Mouse (Mus musculus): Measurements from ENCODE around the gene Ap3d1.

The Ap3d1 gene

GRCm38 (mm10) chr10:80761821-80762220 lies 19.8 kb upstream of the Ap3d1 start:
- in situ Hi-C loops (cut with MboI; ENCODE audit: low pct_unique_long_range_greater_than_20kb in 1 of 2, low sequenced_read_pairs in 2 of 2, unreplicated experiment in 1 of 2): no loop called here

GRCm38 (mm10) chr10:80760596-80761524 lies 18.8 kb upstream of the Ap3d1 start:
- in situ Hi-C loops (cut with MboI; ENCODE audit: low pct_unique_long_range_greater_than_20kb in 1 of 2, low sequenced_read_pairs in 2 of 2, unreplicated experiment in 1 of 2): no loop called here

GRCm38 (mm10) chr10:80758651-80759050 lies 16.6 kb upstream of the Ap3d1 start:
- in situ Hi-C loops (cut with MboI; ENCODE audit: low pct_unique_long_range_greater_than_20kb in 1 of 2, low sequenced_read_pairs in 2 of 2, unreplicated experiment in 1 of 2): no loop called here

GRCm38 (mm10) chr10:80757717-80758116 lies 15.7 kb upstream of the Ap3d1 start:
- in situ Hi-C loops (cut with MboI; ENCODE audit: low pct_unique_long_range_greater_than_20kb in 1 of 2, low sequenced_read_pairs in 2 of 2, unreplicated experiment in 1 of 2): no loop called here

GRCm38 (mm10) chr10:80756967-80757366 lies 14.9 kb upstream of the Ap3d1 start:
- in situ Hi-C loops (cut with MboI; ENCODE audit: low pct_unique_long_range_greater_than_20kb in 1 of 2, low sequenced_read_pairs in 2 of 2, unreplicated experiment in 1 of 2): no loop called here

- in situ Hi-C loops (cut with MboI; ENCODE audit: low pct_unique_long_range_greater_than_20kb in 1 of 2, low sequenced_read_pairs in 2 of 2, unreplicated experiment in 1 of 2): no loop called here
Measured at GRCm38 (mm10) chr10:80756509-80756908, 14.4 kb upstream of the Ap3d1 start.

GRCm38 (mm10) chr10:80756099-80756498 lies 14.0 kb upstream of the Ap3d1 start:
- in situ Hi-C loops (cut with MboI; ENCODE audit: low pct_unique_long_range_greater_than_20kb in 1 of 2, low sequenced_read_pairs in 2 of 2, unreplicated experiment in 1 of 2): no loop called here

GRCm38 (mm10) chr10:80755291-80756015 lies 13.4 kb upstream of the Ap3d1 start:
- in situ Hi-C loops (cut with MboI; ENCODE audit: low pct_unique_long_range_greater_than_20kb in 1 of 2, low sequenced_read_pairs in 2 of 2, unreplicated experiment in 1 of 2): no loop called here

- in situ Hi-C loops (cut with MboI; ENCODE audit: low pct_unique_long_range_greater_than_20kb in 1 of 2, low sequenced_read_pairs in 2 of 2, unreplicated experiment in 1 of 2): loop anchor here in 1 of 2 experiments (5.0 kb wide), 1 partner anchor 123 kb away; no protein-coding TSS in a partner anchor
Measured at GRCm38 (mm10) chr10:80754594-80755290, 12.7 kb upstream of the Ap3d1 start, which contains the start of gene Dot1l. TSS of gene Dot1l (plus strand) at chr10:80755206.

GRCm38 (mm10) chr10:80752079-80752625 lies 10.1 kb upstream of the Ap3d1 start:
- in situ Hi-C loops (cut with MboI; ENCODE audit: low pct_unique_long_range_greater_than_20kb in 1 of 2, low sequenced_read_pairs in 2 of 2, unreplicated experiment in 1 of 2): loop anchor here in 1 of 2 experiments (5.0 kb wide), 1 partner anchor 125 kb away; no protein-coding TSS in a partner anchor

- in situ Hi-C loops (cut with MboI; ENCODE audit: low pct_unique_long_range_greater_than_20kb in 1 of 2, low sequenced_read_pairs in 2 of 2, unreplicated experiment in 1 of 2): loop anchor here in 1 of 2 experiments (5.0 kb wide), 1 partner anchor 126 kb away; no protein-coding TSS in a partner anchor
Measured at GRCm38 (mm10) chr10:80751188-80751832, 9.2 kb upstream of the Ap3d1 start.

GRCm38 (mm10) chr10:80748609-80749008 lies 6.5 kb upstream of the Ap3d1 start:
- in situ Hi-C loops (cut with MboI; ENCODE audit: low pct_unique_long_range_greater_than_20kb in 1 of 2, low sequenced_read_pairs in 2 of 2, unreplicated experiment in 1 of 2): loop anchor here (5.0 to 10.0 kb wide), 4 partner anchors 59 to 246 kb away; partner anchors contain the start of genes Amh (in 1 of the 2) and Tmprss9 (in 1 of the 2)

GRCm38 (mm10) chr10:80747410-80747809 lies 5.3 kb upstream of the Ap3d1 start:
- in situ Hi-C loops (cut with MboI; ENCODE audit: low pct_unique_long_range_greater_than_20kb in 1 of 2, low sequenced_read_pairs in 2 of 2, unreplicated experiment in 1 of 2): loop anchor here (5.0 to 10.0 kb wide), 4 partner anchors 60 to 247 kb away; partner anchors contain the start of genes Amh (in 1 of the 2) and Tmprss9 (in 1 of the 2)

GRCm38 (mm10) chr10:80744262-80744661 lies 2.2 kb upstream of the Ap3d1 start:
- in situ Hi-C loops (cut with MboI; ENCODE audit: low pct_unique_long_range_greater_than_20kb in 1 of 2, low sequenced_read_pairs in 2 of 2, unreplicated experiment in 1 of 2): loop anchor here in 1 of 2 experiments (10.0 kb wide), 2 partner anchors 131 to 251 kb away; partner anchors contain the start of gene Tmprss9

- in situ Hi-C loops (cut with MboI; ENCODE audit: low pct_unique_long_range_greater_than_20kb in 1 of 2, low sequenced_read_pairs in 2 of 2, unreplicated experiment in 1 of 2): loop anchor here in 1 of 2 experiments (10.0 kb wide), 2 partner anchors 133 to 253 kb away; partner anchors contain the start of gene Tmprss9
Measured at GRCm38 (mm10) chr10:80741634-80742179, 357 bp downstream of the Ap3d1 start.

GRCm38 (mm10) chr10:80741146-80741545 lies 918 bp downstream of the Ap3d1 start:
- in situ Hi-C loops (cut with MboI; ENCODE audit: low pct_unique_long_range_greater_than_20kb in 1 of 2, low sequenced_read_pairs in 2 of 2, unreplicated experiment in 1 of 2): loop anchor here in 1 of 2 experiments (10.0 kb wide), 2 partner anchors 134 to 254 kb away; partner anchors contain the start of gene Tmprss9

GRCm38 (mm10) chr10:80738657-80739056 lies 3.4 kb downstream of the Ap3d1 start:
- in situ Hi-C loops (cut with MboI; ENCODE audit: low pct_unique_long_range_greater_than_20kb in 1 of 2, low sequenced_read_pairs in 2 of 2, unreplicated experiment in 1 of 2): no loop called here

All from mouse embryonic stem cell (cell line).